11 mouse cellular contexts compared by ENCODE assay signal in the genomic region with DNA sequence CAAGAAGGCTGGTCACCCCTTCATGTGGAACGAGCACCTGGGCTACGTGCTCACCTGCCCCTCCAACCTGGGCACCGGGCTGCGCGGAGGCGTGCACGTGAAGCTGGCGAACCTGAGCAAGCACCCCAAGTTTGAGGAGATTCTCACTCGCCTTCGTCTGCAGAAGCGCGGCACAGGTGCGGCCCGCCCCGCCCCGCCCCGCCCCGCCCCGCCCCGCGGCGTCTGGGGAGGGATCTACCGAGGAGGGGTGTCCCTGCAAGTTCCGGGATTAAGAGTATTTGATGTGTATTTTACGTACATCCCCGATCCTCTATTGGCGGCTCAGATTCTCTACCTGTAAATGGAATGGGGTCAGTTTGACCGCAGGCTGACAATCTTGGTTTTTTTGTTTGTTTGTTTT. TPM values are rescaled to one million over a fixed set of nuclear protein-coding genes. Genes with fewer than 3 reads are reported as not detected.
DNase-seq lines count a peak whose midpoint lies in the region; ATAC-seq and TF ChIP-seq lines count a peak whose summit lies in the region.
"Had no signal": no experiment of that assay in that cellular context is flagged by ENCODE, and none has a peak within 500 bp of the region (broad histone marks: within the 10 kb centered on the region; RNA-seq: fewer than 3 reads in every experiment).

No protein-coding gene starts in this region.

- H3K36me3 ChIP-seq in kidney, embryonic 14.5 days (ENCODE audit: control insufficient read depth, insufficient read depth, low read length) = peaks cover 4% of the 10 kb centered on the region
- no peaks in the 10 kb centered on the region for H3K36me3 ChIP-seq in spleen, adult 2 months (ENCODE audit: control insufficient read depth, insufficient read depth, low read length)
- peaks cover 5% of the 10 kb centered on the region; the same call in 1 of the 2 replicates for H3K36me3 ChIP-seq in embryonic facial prominence, embryonic 15.5 days

- H3K4me3 ChIP-seq in kidney, embryonic 14.5 days (ENCODE audit: low read length) = peak overlapping the region; percentile 16
- 0 out of 2 replicates have a peak overlapping the region, but pooled peaks have one; percentile 14 for H3K4me3 ChIP-seq in spleen, adult 2 months (ENCODE audit: extremely low read depth, insufficient read depth, insufficient read length)
- H3K4me3 ChIP-seq in embryonic facial prominence, embryonic 15.5 days (replicated peaks) = no peak overlapping the region

- no peak for TF ChIP-seq CTCF in spleen, adult 2 months (IDR thresholded peaks at IDR 0.05; ENCODE audit: extremely low read depth, insufficient read depth, insufficient read length, insufficient replicate concordance)

- peaks cover 3% of the 10 kb centered on the region; the same call in 1 of the 2 replicates for H3K4me1 ChIP-seq in kidney, embryonic 14.5 days (ENCODE audit: control insufficient read depth, insufficient read depth, low read length)
- peaks cover 3% of the 10 kb centered on the region; the same call in 1 of the 2 replicates for H3K4me1 ChIP-seq in spleen, adult 2 months (ENCODE audit: control insufficient read depth, insufficient read depth, insufficient read length)
- peaks cover 14% of the 10 kb centered on the region for H3K4me1 ChIP-seq in embryonic facial prominence, embryonic 15.5 days

- no peak for TF ChIP-seq POLR2A in spleen, adult 2 months (IDR thresholded peaks at IDR 0.05; ENCODE audit: low read depth, low read length)

- no peak for ATAC-seq in kidney, embryonic 14.5 days (ENCODE audit: low FRiP score, low TSS enrichment)
- ATAC-seq in embryonic facial prominence, embryonic 15.5 days (ENCODE audit: insufficient number of reproducible peaks, low FRiP score, low TSS enrichment, low read depth) = no peak

- no peak overlapping the region for H3K27ac ChIP-seq in kidney, embryonic 14.5 days (ENCODE audit: low read depth, low read length)
- no peak overlapping the region for H3K27ac ChIP-seq in spleen, adult 2 months (ENCODE audit: insufficient read depth, low read length)
- H3K27ac ChIP-seq in embryonic facial prominence, embryonic 15.5 days (replicated peaks) = no peak overlapping the region
- H3K27ac ChIP-seq: limb, embryonic 12.5 days; midbrain, embryonic 15.5 days had no signal

- no peaks in the 10 kb centered on the region for H3K9me3 ChIP-seq in kidney, embryonic 14.5 days (ENCODE audit: control insufficient read depth, low read length)
- no peaks in the 10 kb centered on the region for H3K9me3 ChIP-seq in embryonic facial prominence, embryonic 15.5 days (replicated peaks)
- H3K9me3 ChIP-seq: limb, embryonic 12.5 days; midbrain, embryonic 15.5 days had no signal

- H3K27me3 ChIP-seq in kidney, embryonic 14.5 days (ENCODE audit: control insufficient read depth, insufficient read depth, low read length) = peaks cover 31% of the 10 kb centered on the region
- H3K27me3 ChIP-seq in spleen, adult 2 months (ENCODE audit: control insufficient read depth, insufficient read depth, low read length) = no peaks in the 10 kb centered on the region
- peaks cover 42% of the 10 kb centered on the region for H3K27me3 ChIP-seq in embryonic facial prominence, embryonic 15.5 days

- no peak overlapping the region for H3K9ac ChIP-seq in kidney, embryonic 14.5 days (ENCODE audit: low read depth, low read length)
- H3K9ac ChIP-seq in embryonic facial prominence, embryonic 15.5 days = no peak overlapping the region
- H3K9ac ChIP-seq: limb, embryonic 12.5 days; midbrain, embryonic 15.5 days had no signal

- WGBS in kidney, embryonic 14.5 days = 6% methylated on average over 28 of the region's 28 CpGs
- WGBS in spleen, adult 2 months = 6% methylated on average over 28 of the region's 28 CpGs
- 5% methylated on average over 28 of the region's 28 CpGs for WGBS in embryonic facial prominence, embryonic 15.5 days

- no peak for DNase-seq in kidney, adult 11 months
- no peak for DNase-seq in spleen, adult 2 months (ENCODE audit: low read depth in 1 of 2, low spot score in 2 of 2)
- DNase-seq in spleen, postnatal 10 days (ENCODE audit: low spot score in 2 of 2) = no peak
- peak; percentile 53 for DNase-seq in thymus, postnatal 4 days
- DNase-seq in retina, postnatal 1 day = no peak
- DNase-seq: adrenal gland, postnatal 36 days; cerebellum, adult 9-11 months had no signal

- peak overlapping the region; percentile 19; the same call in 1 of the 2 replicates for H3K4me2 ChIP-seq in kidney, embryonic 14.5 days (replicated peaks; ENCODE audit: low read depth, low read length)
- H3K4me2 ChIP-seq in embryonic facial prominence, embryonic 15.5 days (replicated peaks) = peak overlapping the region; percentile 36

RNA-seq across cellular contexts. Expression of a gene that starts 15.5 kb away (rescaled TPM):
- 0.20 and 0.69 TPM in 2 replicates for polyA plus RNA-seq in kidney, embryonic 14.5 days (2014; fragmentation: Nextera tagmentation; extraction: Ambion mirVana)
- 0.62 and 0.92 TPM in 2 replicates for polyA plus RNA-seq in spleen, adult 2 months (2012; rRNA removed)
- polyA plus RNA-seq in embryonic facial prominence, embryonic 15.5 days (2015; fragmentation: Nextera tagmentation; extraction: Ambion mirVana) = 118 and 167 TPM in 2 replicates
- polyA plus RNA-seq: midbrain, embryonic 15.5 days had no signal

RNA-seq across cellular contexts. Expression of a gene that starts 16.2 kb away (rescaled TPM):
- 5.7 and 6.7 TPM in 2 replicates for polyA plus RNA-seq in kidney, embryonic 14.5 days (2014; fragmentation: Nextera tagmentation; extraction: Ambion mirVana)
- 2.3 and 3.9 TPM in 2 replicates for polyA plus RNA-seq in spleen, adult 2 months (2012; rRNA removed)
- 41.8 and 43.1 TPM in 2 replicates for polyA plus RNA-seq in embryonic facial prominence, embryonic 15.5 days (2015; fragmentation: Nextera tagmentation; extraction: Ambion mirVana)

RNA-seq across cellular contexts. Expression of a gene that starts 38.3 kb away (rescaled TPM):
- 11.9 and 12.6 TPM in 2 replicates for polyA plus RNA-seq in kidney, embryonic 14.5 days (2014; fragmentation: Nextera tagmentation; extraction: Ambion mirVana)
- 51.8 and 62.2 TPM in 2 replicates for polyA plus RNA-seq in spleen, adult 2 months (2012; rRNA removed)
- polyA plus RNA-seq in embryonic facial prominence, embryonic 15.5 days (2015; fragmentation: Nextera tagmentation; extraction: Ambion mirVana) = 16.9 and 18.3 TPM in 2 replicates

RNA-seq across cellular contexts. Expression of a gene that starts 38.5 kb away (rescaled TPM):
- polyA plus RNA-seq in kidney, embryonic 14.5 days (2014; fragmentation: Nextera tagmentation; extraction: Ambion mirVana) = 10.4 and 12.1 TPM in 2 replicates
- 14.6 and 23.4 TPM in 2 replicates for polyA plus RNA-seq in spleen, adult 2 months (2012; rRNA removed)
- polyA plus RNA-seq in embryonic facial prominence, embryonic 15.5 days (2015; fragmentation: Nextera tagmentation; extraction: Ambion mirVana) = 11.8 and 14.4 TPM in 2 replicates

RNA-seq across cellular contexts. Expression of a gene that starts 43.0 kb away (rescaled TPM):
- 3.5 and 3.7 TPM in 2 replicates for polyA plus RNA-seq in kidney, embryonic 14.5 days (2014; fragmentation: Nextera tagmentation; extraction: Ambion mirVana)
- polyA plus RNA-seq in spleen, adult 2 months (2012; rRNA removed) = 7.1 and 7.7 TPM in 2 replicates
- 1.2 and 1.4 TPM in 2 replicates for polyA plus RNA-seq in embryonic facial prominence, embryonic 15.5 days (2015; fragmentation: Nextera tagmentation; extraction: Ambion mirVana)

Comparison
In these comparisons a context has a peak if more than half of its experiments do, and no peak if none do; other contexts are left out.
1. RNA of a gene that starts 15.5 kb away (polyA plus RNA-seq): 118 to 167 TPM in embryonic facial prominence, embryonic 15.5 days; 0.62 to 0.92 TPM in spleen, adult 2 months and 0.20 to 0.69 TPM in kidney, embryonic 14.5 days; every median in the first group is over 10 times any median in the second.